Mouse (Mus musculus) thymus, postnatal 0 days (tissue): Measurements from ENCODE around the gene Laptm4a. TPM values are rescaled to one million over a fixed set of nuclear protein-coding genes. Genes with fewer than 3 reads are reported as not detected.

Experiments
- DNase-seq: peaks from one replicate; pipeline ENCODE4 v3.0.0-alpha.2; 2015; ENCODE audit warnings: low spot score
- polyA plus RNA-seq: library from polyadenylated mRNA; unstranded; fragments of >200 nt; fragmentation: Nextera tagmentation; extraction: Ambion mirVana; gene quantifications from 2 replicates; pipeline ENCODE4 v1.2.1, GENCODE M21; 2015

Laptm4a gene
- 193 and 194 TPM in 2 replicates for polyA plus RNA-seq

DNA sequence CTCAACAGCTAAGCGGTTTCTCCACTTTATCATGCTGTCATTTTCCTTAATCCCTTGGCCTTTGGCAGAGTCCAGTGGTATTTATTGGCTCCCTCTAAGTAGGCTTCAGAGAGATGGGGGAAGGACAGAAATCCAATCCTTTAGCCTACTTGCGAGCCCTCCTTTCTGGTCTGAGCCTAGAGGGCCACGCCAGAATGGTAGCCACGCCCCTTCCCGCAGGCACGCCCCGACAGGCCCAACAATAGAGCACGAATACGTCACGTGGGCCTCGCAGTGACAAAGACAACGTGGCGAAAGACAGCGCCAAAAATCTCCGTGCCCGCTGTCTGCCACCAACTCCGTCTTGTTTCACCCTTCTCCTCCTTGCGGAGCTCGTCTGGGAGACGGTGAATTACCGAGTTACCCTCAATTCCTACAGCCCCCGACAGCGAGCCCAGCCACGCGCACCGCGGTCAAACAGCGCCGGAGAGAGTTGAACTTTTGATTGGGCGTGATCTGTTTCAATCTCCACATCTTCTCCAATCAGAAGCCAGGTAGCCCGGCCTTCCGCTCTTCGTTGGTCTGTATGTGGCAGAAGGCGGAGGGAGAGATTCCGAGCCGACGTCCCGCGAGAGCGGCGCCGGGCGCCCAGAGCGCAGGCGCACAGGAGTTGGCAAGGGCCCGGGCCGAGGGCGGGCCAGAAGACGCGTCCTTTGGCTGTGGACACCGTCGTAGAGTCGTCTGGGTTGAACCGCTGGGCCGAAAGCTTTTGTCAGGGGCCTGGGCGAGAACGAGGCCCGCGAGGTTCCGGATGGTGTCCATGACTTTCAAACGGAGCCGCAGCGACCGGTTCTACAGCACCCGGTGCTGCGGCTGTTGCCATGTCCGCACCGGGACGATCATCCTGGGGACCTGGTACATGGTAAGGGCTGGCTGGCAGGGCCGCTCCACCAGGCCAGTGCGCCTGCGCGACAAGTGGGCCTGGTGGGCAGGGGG, at the start of gene Laptm4a:
Gene Laptm4a, plus strand, starts transcription at position 271 of the 975 bp plus-strand sequence.
- DNase-seq, result peak; percentile 97

GRCm38 (mm10) chr12:8875583-8875982, 45.9 kb upstream of the Laptm4a start:
- no peak for DNase-seq

DNA sequence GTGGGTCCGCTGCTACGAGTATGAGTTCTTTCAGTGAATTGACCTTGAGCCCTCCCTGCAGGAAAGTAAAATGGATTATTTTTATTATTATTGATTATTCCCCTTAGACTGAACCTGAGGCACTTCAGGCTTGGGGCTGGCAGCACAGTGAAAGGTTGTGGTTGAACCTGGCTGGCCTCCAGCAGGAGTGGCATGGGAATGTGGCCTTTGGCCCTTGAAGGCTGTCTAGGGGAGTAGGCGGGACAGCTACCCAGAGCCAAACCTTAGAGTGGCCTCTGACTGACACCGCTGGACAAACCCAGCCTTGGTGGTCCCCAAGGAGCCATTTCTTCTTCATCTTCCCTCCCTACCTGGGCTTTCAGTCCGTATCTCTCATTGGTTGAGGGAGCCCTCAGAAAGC, 44.6 kb upstream of the Laptm4a start:
- DNase-seq, result no peak

- no peak for DNase-seq
Observed at GRCm38 (mm10) chr12:8877413-8877812, 44.1 kb upstream of the Laptm4a start.

DNA sequence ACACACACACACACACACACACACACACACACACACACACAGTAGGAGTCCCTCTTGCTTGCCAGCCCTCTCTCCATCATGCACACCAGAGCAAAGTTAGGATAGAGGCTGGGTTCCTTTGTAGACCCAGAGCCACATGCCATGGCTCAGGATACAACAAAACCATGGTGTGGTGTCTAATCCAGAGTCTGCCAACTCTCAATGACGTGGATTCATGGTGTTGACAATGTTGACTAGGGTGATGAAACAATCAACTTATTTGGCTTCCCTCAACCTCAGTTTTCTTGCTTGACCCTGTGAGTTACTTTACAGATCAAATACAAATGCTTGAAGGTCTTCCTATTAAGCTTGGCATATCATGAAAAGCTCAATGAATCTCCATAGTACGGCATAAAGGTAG, 42.7 kb upstream of the Laptm4a start:
- DNase-seq, result no peak

DNA sequence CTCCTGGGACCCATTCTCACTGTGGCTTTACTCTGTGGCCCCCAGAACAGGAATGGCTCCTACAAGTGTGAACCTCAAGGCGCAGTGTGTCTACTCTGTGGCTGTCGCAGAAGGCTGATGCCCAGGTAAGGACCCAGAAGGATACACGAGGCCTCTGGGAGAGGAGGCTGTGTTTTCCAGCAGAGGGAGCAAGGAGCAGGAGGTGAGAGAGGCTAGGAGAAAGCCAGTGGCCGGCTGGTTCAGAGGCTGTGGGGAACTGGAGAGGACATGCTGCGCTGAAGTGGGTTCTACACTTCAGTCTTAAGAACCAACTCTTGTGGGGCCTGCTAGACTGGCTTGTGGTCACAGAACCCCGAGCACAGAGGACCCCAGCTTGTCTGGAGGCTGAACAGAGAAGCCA, 42.1 kb upstream of the Laptm4a start:
- DNase-seq, result no peak

DNA sequence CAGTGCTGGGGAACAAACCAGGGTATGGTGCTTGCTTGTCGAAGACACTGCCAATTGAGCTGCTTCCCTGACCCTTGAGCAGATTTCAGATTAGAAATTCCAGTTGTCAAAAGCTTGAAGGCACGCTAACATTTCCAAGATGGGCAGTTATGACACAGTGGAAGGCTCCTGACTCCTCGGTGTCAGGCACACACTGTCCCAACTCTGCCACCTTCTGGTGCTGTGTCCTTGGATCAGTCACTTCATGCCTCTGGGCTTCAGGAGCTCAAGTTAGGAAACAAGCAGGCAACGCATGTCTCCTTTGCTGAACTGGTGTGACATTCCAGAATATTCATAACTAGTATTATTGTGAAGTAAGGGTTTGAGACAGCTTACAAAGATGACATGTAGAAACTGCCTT, 39.7 kb upstream of the Laptm4a start:
- no peak for DNase-seq

GRCm38 (mm10) chr12:8882376-8882775, 39.1 kb upstream of the Laptm4a start:
- DNase-seq, result no peak

GRCm38 (mm10) chr12:8884426-8885145, 36.9 kb upstream of the Laptm4a start:
- no peak for DNase-seq

- no peak for DNase-seq
Observed at GRCm38 (mm10) chr12:8885146-8885543, 36.3 kb upstream of the Laptm4a start.

DNA sequence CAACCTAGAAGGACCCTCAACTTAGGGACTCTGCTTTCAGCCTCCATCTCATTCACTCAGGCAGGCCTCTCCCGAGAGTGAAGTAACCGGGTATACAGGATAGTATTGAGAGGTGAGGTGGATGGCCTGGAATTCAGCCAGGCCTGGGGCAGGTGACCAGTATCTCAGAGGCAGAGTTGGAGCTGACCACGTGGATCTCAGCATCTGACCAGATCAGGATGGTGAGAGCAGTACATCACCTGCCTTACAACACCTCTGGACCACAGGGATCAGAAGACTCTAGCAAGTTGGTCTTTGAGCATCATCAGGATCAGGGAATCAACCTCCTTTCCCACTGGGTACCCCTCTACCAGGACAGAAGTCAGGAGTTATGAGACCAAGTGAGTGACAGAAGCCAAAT, 35.5 kb upstream of the Laptm4a start:
- no peak for DNase-seq

GRCm38 (mm10) chr12:8888445-8888844, 33.0 kb upstream of the Laptm4a start:
- no peak for DNase-seq

DNA sequence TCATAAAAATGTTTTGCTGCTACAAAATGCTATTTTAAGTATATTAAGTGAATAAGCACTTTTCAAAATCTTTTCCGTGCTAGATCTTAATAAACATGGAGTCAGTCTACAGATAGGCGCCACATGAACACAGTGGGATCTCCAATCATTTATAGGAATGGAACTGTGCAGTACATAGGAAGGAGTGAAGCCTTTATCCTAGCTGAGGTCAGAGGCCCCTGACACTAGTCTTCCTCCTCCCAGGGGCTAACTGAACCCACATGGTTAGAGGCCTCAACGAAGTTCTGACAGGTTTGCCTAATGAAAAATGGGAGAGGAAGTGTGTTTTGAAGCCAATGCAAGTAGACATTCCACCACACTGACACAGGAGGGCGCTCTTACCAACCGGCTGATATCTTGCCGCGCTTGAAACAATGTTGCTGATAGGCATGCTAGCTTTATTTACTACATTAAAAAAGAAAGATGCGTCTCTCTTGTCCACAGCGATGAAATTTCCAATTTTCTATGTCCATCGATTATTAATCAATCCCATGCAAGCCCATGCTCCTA, 32.3 kb upstream of the Laptm4a start:
- DNase-seq, result peak; percentile 73

DNA sequence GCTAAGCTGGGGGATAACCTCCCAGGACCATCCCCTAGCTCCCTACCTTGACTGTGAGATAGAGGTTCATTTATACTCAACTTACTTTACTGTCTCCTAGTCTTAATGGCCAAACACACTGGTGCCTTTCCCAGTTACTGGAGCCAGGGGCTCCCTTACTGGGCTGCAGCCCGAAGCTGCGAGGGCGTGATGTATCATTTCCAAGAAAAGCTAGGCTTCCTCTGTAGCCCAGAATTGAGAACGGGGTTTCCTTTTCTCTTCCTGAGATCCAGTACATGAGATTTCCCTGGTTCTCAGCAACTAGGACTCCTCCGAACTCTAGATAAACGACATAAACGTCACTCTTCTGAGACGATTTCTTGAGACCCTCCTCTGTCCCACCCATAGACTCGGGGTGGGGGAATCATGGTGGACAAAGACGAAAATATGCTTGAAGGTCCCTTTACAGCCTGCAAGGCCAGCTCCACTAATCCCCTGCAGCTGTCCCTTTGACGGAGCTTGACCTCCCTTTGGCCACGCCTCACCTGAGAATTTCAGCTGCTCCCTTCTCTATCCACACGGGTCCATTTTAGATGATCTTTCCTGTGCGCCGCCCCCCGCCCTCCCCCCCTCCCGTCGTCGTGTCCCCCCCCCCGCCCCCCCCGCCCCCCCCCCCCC, 28.5 kb upstream of the Laptm4a start:
- no peak for DNase-seq

DNA sequence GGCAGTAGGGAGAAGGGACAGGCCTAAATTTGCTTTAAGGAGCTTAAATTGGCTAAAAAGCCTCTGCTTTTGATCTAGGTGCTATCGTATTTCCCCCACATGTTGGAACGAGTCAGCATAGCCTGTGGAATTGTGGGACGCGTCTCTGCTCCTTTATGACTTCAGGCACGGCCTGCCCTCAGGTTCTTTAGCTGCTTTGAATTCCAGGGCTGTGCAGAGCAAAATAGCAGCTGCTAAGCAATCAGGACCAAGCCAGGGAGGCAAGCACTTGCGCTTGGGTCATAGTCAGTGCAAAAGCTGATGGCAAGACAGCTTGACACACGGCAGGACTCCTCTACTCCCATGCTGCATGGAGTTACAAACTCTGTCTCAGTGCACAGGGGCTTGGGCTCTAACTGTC, 24.3 kb upstream of the Laptm4a start:
- no peak for DNase-seq

GRCm38 (mm10) chr12:8898879-8899785, 22.3 kb upstream of the Laptm4a start:
- no peak for DNase-seq

GRCm38 (mm10) chr12:8900107-8900698, 21.3 kb upstream of the Laptm4a start:
- no peak for DNase-seq

DNA sequence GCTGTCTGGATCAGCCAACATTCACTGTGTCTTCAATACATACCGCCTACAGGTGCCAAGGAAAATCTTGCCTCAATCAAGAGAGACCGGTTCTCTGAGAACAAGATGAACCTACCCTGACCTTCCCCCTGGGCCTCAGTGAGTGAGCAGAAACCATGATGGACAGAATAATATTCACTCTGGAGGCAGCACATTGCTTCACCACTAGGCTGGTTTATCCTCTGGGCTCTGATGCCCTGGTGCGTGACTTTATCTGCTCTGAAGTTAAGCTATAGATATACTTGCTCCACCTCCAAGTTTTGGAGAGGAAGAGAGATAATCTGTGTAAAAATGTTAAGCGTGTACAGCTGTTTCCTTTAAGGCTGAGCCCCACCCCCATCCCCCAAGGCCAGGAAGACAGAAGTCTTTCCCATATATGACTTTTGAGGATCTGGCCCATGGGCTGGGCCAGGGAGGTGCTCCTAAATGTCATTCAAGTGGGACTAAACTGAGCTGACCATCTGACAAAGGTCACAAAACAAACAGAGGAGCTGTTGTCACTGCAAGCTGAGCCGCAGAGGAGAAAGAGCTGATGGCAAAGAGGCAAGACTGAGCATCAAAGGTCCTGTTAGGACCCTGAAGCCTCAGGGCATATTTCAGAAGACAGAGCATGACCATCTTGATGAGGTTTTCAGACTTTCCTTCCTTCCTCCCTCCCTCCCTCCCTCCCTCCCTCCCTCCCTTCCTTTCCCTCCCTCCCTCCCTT, 20.4 kb upstream of the Laptm4a start:
- DNase-seq, result no peak

DNA sequence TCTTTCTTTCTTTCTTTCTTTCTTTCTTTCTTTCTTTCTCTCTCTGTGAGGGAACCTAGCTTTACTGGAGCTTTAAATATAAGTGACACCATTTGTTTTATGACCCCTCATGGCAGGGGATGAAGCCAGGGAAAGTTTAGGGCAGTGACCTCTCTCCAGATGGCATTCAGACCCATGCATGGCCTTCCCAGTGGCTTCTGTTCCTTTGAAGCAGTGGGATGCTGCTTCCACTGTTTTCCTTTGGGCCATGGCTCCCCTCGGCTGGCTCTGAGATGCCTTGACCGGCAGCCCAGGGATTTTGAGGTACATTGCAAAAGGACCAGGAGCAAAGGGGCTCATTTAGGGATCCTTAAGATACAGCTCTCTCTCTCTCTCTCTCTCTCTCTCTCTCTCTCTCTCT, 19.5 kb upstream of the Laptm4a start:
- DNase-seq, result no peak
